Mouse (Mus musculus) common myeloid progenitor, adult 5-6 weeks (primary cell): ENCODE data around the gene Tpra1. TPM values are rescaled to one million over a fixed set of nuclear protein-coding genes. Genes with fewer than 3 reads are reported as not detected.
A peak's percentile ranks its signal among the peaks of the same experiment; 100 is the strongest.

Experiments used
- ATAC-seq: replicated peaks from 2 replicates; pipeline ENCODE4 v1.8.0; 2016; ENCODE audit warnings: low read depth, mild to moderate bottlenecking, moderate TSS enrichment, inconsistent platforms; ENCODE audit not compliant: poor library complexity, severe bottlenecking
- total RNA-seq: library from RNA; stranded (forward); fragments of 200-1000, 187-1606 nt; gene quantifications from 2 replicates; pipeline ENCODE4 v1.2.3, GENCODE M21; 2017

Tpra1 gene
- total RNA-seq, 1 experiment from 2014 or later, result 32.5 TPM

GRCm38 (mm10) chr6:88924502-88925275 lies 22.6 kb downstream of the Tpra1 start:
- no peak for ATAC-seq

GRCm38 (mm10) chr6:88925640-88926205 lies 23.7 kb downstream of the Tpra1 start:
- ATAC-seq, result no peak

GRCm38 (mm10) chr6:88926870-88927269 lies 24.8 kb downstream of the Tpra1 start:
- peak; percentile 75 for ATAC-seq

GRCm38 (mm10) chr6:88927595-88927994 lies 25.5 kb downstream of the Tpra1 start:
- peak; percentile 78 for ATAC-seq

- ATAC-seq, result no peak
Measured at GRCm38 (mm10) chr6:88928026-88928425, 26.0 kb downstream of the Tpra1 start.

GRCm38 (mm10) chr6:88928576-88928975 lies 26.5 kb downstream of the Tpra1 start:
- no peak for ATAC-seq

GRCm38 (mm10) chr6:88929451-88929850 lies 27.4 kb downstream of the Tpra1 start:
- no peak for ATAC-seq

GRCm38 (mm10) chr6:88930049-88930448 lies 28.0 kb downstream of the Tpra1 start:
- no peak for ATAC-seq

- ATAC-seq, result no peak
Measured at GRCm38 (mm10) chr6:88931449-88931848, 29.4 kb downstream of the Tpra1 start.

GRCm38 (mm10) chr6:88934132-88934531 lies 32.1 kb downstream of the Tpra1 start:
- ATAC-seq, result no peak

GRCm38 (mm10) chr6:88934816-88935215 lies 32.8 kb downstream of the Tpra1 start:
- ATAC-seq, result no peak

- ATAC-seq, result 0 out of 2 replicates have a peak, but pooled peaks have one; percentile 26
Measured at GRCm38 (mm10) chr6:88935735-88936276, 33.8 kb downstream of the Tpra1 start.

GRCm38 (mm10) chr6:88936342-88937213 lies 34.5 kb downstream of the Tpra1 start:
- ATAC-seq, result no peak

- no peak for ATAC-seq
Measured at GRCm38 (mm10) chr6:88937214-88937549, 35.1 kb downstream of the Tpra1 start.

GRCm38 (mm10) chr6:88937971-88938663 lies 36.1 kb downstream of the Tpra1 start:
- ATAC-seq, result no peak

- ATAC-seq, result no peak
Measured at GRCm38 (mm10) chr6:88938664-88939055, 36.6 kb downstream of the Tpra1 start.

- peak; percentile 69 for ATAC-seq
Measured at GRCm38 (mm10) chr6:88939281-88940089, 37.4 kb downstream of the Tpra1 start.

- no peak for ATAC-seq
Measured at GRCm38 (mm10) chr6:88940090-88940916, 38.3 kb downstream of the Tpra1 start.
